Mouse (Mus musculus): ENCODE data around the gene Zim1. TPM values are rescaled to one million over a fixed set of nuclear protein-coding genes. Genes with fewer than 3 reads are reported as not detected.

Gene Zim1
- polyA plus RNA-seq, 2 experiments from 2014 or later: not detected

DNA sequence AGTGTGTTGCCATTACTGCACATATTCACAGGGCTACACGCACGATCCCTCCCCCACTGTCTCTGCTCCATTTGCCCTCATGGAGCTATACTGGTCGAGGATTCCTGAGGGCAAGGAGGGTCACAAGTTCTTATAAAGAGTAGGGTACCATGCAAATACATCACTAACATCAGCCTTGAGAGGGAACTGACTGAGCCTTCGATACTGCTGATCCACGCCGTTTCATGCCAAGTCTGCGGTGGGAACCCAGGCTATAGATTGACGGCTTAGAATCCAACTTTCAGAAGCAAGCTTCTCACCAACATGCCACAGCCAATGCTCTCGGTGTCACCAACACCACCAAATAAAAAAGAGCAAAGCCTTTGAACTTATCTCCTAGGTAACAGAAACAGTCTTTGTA lies 45.7 kb downstream of the Zim1 start:
- ATAC-seq: no peak

DNA sequence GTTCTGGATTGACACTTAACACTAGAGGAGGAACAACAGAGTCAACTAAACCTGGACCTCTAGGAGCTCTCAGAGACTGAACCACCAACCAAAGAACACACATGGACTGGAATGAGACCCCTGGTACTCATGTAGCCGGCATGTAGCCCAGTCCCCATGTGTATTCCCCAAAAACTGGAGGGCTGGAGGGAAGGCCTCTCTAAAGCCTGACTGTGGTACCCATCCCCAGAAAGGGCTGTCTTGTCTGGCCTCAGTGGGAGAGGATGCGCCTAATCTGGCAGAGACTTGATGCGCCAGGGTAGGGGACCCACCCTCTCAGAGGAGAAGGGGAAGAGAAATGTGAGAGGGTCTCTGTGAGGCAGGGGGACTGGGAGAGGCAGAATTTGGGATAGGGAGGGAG lies 50.4 kb downstream of the Zim1 start:
- no peak for ATAC-seq

DNA sequence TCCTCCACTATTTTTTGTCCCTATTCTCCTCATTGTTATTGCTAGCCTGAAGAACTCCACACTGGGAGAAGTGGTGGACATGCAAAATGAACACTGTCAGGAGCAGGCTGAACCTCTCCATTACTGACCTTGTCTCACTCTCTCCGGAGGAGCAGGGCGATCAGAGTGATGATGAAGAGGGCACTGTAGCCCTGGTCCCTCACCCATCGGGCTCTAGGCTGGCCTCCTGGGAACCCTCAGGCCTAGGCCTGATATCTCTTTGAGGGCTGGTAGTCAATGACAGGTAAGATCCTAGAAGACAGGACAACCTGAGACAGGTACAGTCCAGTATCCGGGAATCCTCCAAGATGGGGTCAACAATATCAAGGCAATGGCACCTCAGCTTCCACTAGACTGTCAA lies 58.2 kb downstream of the Zim1 start:
- ATAC-seq: no peak

DNA sequence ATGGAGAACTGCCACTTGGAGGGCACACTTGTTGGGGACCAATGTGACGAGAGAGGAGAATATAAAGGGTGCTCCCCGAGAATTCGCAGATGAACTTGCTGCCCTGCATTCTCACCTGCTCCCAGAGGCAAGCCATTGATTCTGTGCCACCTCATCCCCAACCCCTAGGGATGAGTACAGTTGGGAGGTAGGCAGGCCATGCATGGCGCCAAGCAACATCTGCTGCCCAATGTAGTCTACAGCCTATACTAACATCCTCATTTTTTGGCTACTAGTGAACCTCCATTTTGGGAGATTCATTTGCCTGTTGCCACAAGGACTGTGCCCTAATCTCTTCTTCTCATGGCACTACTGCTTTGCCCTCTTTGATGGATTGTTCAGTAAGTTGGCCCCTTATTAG lies 59.5 kb downstream of the Zim1 start:
- ATAC-seq: no peak

DNA sequence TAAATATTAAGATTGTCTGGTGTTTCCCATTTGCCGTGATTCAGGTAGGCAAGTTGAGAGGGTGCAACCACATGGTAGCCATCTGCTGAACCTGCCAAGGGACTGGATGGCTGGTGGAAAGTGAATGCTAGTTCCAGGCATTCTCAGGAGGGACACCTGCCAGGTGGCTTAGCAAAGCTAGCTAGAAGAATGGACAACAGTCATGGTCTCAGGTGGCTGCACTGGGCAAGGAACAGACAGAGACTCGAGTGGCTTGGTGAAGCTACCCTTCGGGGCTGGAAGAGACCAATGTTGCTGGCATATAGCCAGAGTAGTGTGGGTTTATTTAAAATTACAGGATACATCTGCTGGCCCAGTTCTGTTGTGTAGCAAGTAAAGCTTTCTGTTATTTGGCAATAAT lies 60.4 kb downstream of the Zim1 start:
- no peak for ATAC-seq

Other genes with a start within 250 kb of the Zim1 start
- gene Olfr1336, start 240.3 kb downstream of the Zim1 start, polyA plus RNA-seq (2017; shearing (Covaris generic)): under 1 TPM in 1 of 2 experiments, not detected in 1; 0.11 TPM
- not detected for gene Olfr1346, start 229.3 kb downstream of the Zim1 start, polyA plus RNA-seq (2017; shearing (Covaris generic))
- gene Olfr5, start 209.5 kb downstream of the Zim1 start, polyA plus RNA-seq (2017; shearing (Covaris generic)): not detected
- gene Olfr1347, start 196.7 kb downstream of the Zim1 start, polyA plus RNA-seq (2017; shearing (Covaris generic)): not detected
- gene Olfr1348, start 187.7 kb downstream of the Zim1 start, polyA plus RNA-seq (2017; shearing (Covaris generic)): under 1 TPM in 1 of 2 experiments, not detected in 1; 0.95 TPM
- not detected for gene Olfr1349, start 173.5 kb downstream of the Zim1 start, polyA plus RNA-seq (2017; shearing (Covaris generic))
- not detected for gene Olfr1350, start 131.6 kb downstream of the Zim1 start, polyA plus RNA-seq (2017; shearing (Covaris generic))
- not detected for gene Peg3, start 34.0 kb upstream of the Zim1 start, polyA plus RNA-seq (2017; shearing (Covaris generic))
- not detected for gene Usp29, start 34.1 kb upstream of the Zim1 start, polyA plus RNA-seq (2017; shearing (Covaris generic))

Measured in activated CD4-positive, CD25-positive, alpha-beta regulatory T cell, adult 4 months (primary cell).